Mouse (Mus musculus) heart, embryonic 12.5 days (tissue): ENCODE results near the gene Cdc25a. TPM values are rescaled to one million over a fixed set of nuclear protein-coding genes. Genes with fewer than 3 reads are reported as not detected.
A peak's percentile ranks its signal among the peaks of the same experiment; 100 is the strongest.

Experiments used
- ATAC-seq: fragments of 200-750 bp; cut with Nextera tagmentation; 2 replicates; pipeline ENCODE4 v1.8.0; 2017; ENCODE audit warnings: moderate TSS enrichment, moderate library complexity; ENCODE audit not compliant: insufficient number of reproducible peaks, low FRiP score
- H3K27ac ChIP-seq: fragments of 300-500 bp; sonication (generic); 2 replicates; pipeline ENCODE4 v1.5.1; 2016; ENCODE audit warnings: mild to moderate bottlenecking, moderate library complexity; ENCODE audit not compliant: poor library complexity, severe bottlenecking
- H3K27me3 ChIP-seq: fragments of 300-500 bp; sonication (generic); replicated peaks from 2 replicates; pipeline ENCODE4 v1.6.1; 2016; ENCODE audit warnings: mild to moderate bottlenecking, moderate library complexity
- H3K36me3 ChIP-seq: fragments of 300-500 bp; sonication (generic); 2 replicates; pipeline ENCODE4 v1.6.1; 2016; ENCODE audit warnings: mild to moderate bottlenecking, moderate library complexity
- H3K4me1 ChIP-seq: fragments of 300-500 bp; sonication (generic); replicated peaks from 2 replicates; pipeline ENCODE4 v1.6.1; 2016; ENCODE audit warnings: mild to moderate bottlenecking
- H3K4me2 ChIP-seq: fragments of 300-500 bp; sonication (generic); 2 replicates; pipeline ENCODE4 v1.6.1; 2016; ENCODE audit warnings: mild to moderate bottlenecking, moderate library complexity
- H3K4me3 ChIP-seq: fragments of 300-500 bp; sonication (generic); 2 replicates; pipeline ENCODE4 v1.5.1; 2016; ENCODE audit warnings: mild to moderate bottlenecking
- H3K9ac ChIP-seq: fragments of 300-500 bp; sonication (generic); 2 replicates; pipeline ENCODE4 v1.6.1; 2016; ENCODE audit warnings: mild to moderate bottlenecking, moderate library complexity
- H3K9me3 ChIP-seq: fragments of 300-500 bp; sonication (generic); replicated peaks from 2 replicates; pipeline ENCODE4 v1.6.1; 2016; ENCODE audit warnings: mild to moderate bottlenecking, moderate library complexity
- WGBS: fragments of 180-500 bp; shearing (Covaris S2); methylation state at CpG from one replicate; pipeline ENCODE4 v1.1.7; 2016; 5-methylcytosine and 5-hydroxymethylcytosine counted together
- polyA plus RNA-seq: library from polyadenylated mRNA; unstranded; fragments of >200 nt; fragmentation: Nextera tagmentation; extraction: Ambion mirVana; gene quantifications from 2 replicates; pipeline ENCODE4 v1.2.1, GENCODE M21; 2016

Gene Cdc25a
- 27.6 and 28.6 TPM in 2 replicates for polyA plus RNA-seq

DNA sequence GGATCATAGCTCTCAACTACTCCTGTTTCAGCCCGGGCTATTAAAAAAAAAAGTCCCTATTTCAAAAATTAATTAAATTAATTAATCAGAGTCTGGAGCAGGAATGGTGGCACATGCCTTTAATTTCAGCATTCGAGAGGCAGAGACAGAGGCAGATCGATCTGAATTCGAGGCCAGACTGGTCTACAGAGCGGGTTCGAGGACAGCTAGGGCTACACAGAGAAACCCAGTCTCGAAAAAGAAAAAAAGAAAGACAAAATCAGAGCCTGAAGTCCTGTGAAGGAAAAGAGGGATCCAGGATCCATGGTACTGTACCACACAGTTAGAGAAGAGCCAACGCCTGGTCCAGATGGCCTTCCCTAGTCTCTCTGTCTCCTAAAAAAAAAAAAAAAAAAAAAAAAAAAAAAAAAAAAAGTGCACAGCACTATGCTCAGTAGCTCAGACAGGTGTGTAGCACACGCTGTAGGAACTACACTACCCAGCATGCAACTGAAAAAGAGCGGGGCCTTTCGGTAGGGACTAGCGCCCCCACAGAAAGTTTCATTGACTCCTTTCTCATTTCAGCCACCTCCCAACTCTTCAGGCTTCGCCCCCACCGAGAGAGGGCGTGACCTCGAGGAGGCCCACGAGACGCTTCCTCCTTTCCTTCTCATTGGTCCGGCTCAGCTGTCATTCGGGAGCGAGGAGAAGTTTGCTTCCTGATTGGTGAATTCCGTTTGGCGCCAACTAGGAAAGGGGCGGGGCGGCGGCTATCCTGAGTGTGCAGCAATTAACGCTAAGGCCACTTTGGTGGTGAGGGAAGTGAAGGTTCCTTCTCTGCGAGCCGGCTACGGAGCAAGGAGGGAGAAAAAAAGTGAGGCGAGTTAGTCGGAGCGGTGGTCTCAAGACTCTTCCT lies at the start of gene Cdc25a:
Gene Cdc25a, plus strand, starts transcription at position 783 of the 895 bp plus-strand sequence.
- peak; percentile 92 for ATAC-seq

DNA sequence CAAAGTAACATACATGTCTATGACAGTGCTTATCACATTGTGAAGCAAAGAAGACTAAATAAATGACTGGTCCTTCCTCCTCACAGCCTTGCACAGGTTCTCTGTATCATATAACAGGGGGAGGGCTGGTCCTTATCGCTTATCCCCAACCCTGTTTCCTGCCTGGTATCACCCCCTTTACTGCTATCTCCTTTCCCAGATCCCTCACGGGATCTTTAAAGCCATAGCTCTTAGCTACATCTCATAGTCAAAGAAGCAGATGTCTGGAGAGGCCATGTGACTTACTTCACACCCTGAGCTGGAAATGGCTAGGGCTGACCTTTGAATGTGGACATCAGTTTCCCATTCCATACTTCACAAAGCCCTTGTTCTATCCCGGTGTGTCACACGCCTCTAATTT lies 49.6 kb upstream of the Cdc25a start:
- no peak for ATAC-seq
- WGBS, result 40% methylated on average over 4 of the region's 4 CpGs
- Histone ChIP-seq H3K4me2 (no peak overlapping the region), H3K4me3 (no peak overlapping the region), H3K9me3 (no peaks in the 10 kb centered on the region), H3K36me3 (peaks cover 10% of the 10 kb centered on the region), H3K4me1 (peaks cover 3% of the 10 kb centered on the region; the same call in 1 of the 2 replicates), H3K27ac (no peak overlapping the region), H3K9ac (no peak overlapping the region), H3K27me3 (no peaks in the 10 kb centered on the region)

More for the DNA sequence above, at the start of gene Cdc25a:
- H3K27ac ChIP-seq, result peak within 1 kb of the TSS; percentile 82
- H3K27me3 ChIP-seq, result no peaks in the 10 kb centered on the region
- peak within 1 kb of the TSS; percentile 91 for H3K4me2 ChIP-seq
- peak within 1 kb of the TSS; percentile 97 for H3K9ac ChIP-seq
- peaks cover 16% of the 10 kb centered on the region for H3K4me1 ChIP-seq
- peak within 1 kb of the TSS; percentile 98 for H3K4me3 ChIP-seq
- no peaks in the 10 kb centered on the region for H3K9me3 ChIP-seq
- 5% methylated on average over 33 of the region's 33 CpGs for WGBS
- H3K36me3 ChIP-seq, result peaks cover 26% of the 10 kb centered on the region

DNA sequence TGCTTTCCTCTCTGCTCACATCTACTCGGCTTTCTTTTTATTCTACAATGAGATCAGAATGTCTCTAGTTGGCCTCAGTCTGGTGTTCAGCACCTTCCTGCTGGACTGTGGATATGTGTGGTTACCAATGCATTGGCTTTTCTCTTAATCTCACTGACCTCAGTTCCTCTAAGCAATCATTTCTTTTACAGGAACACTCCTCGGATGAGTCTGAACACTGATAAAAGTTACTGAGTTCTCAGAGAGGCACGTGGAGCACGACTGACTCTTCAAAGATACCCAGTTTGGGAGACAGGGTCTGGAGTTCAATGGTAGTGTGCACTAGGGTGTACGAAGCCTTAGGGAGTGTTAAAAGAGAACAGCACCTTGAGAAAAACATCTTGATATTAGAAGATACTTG lies 49.2 kb upstream of the Cdc25a start:
- H3K4me1 ChIP-seq, result peaks cover 3% of the 10 kb centered on the region; the same call in 1 of the 2 replicates
- H3K4me2 ChIP-seq, result no peak overlapping the region
- H3K9me3 ChIP-seq, result no peaks in the 10 kb centered on the region
- no peak overlapping the region for H3K4me3 ChIP-seq
- H3K9ac ChIP-seq, result no peak overlapping the region
- H3K27me3 ChIP-seq, result no peaks in the 10 kb centered on the region
- ATAC-seq, result no peak
- peaks cover 10% of the 10 kb centered on the region for H3K36me3 ChIP-seq
- WGBS, result 47% methylated on average over 5 of the region's 5 CpGs
- no peak overlapping the region for H3K27ac ChIP-seq

DNA sequence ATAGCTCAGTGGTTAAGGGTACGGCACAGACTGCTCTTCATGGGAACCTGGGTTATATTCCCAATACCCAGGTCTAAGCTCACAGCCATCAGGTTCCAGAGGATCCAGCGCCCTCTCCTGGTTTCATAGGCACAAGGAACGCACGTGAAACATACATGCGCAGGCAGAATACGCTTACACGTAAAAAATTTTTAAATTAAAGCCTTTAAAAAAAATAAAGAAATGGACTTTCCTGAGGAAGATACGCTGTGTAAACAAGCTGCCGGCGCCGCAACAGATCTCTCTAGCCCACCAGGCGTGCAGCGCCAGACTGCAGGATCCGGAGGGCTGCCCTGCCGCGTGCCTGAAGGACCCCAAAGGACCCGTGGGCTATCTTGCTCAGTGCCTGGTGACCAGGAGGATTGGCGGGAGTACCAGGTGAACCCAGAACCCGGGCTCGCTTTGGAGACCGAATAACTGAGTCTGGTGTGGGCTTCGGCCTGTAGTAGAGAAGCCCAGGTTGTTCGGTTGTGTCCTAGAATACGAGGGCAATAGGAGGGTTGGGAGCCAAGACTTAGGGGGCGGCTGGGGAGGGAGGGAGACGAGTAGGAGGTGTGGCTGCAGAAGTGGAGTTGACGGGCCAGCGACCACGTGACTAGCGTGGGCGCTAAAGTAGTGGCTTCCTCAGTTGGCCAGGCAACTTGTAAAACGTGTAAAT lies 42.8 kb upstream of the Cdc25a start, which contains the start of gene Nme6:
Gene Nme6, plus strand, starts transcription at position 359 of the 697 bp plus-strand sequence.
- WGBS, result under 1% methylated on average over 32 of the region's 32 CpGs
- H3K4me3 ChIP-seq, result peak within 1 kb of the TSS; percentile 52
- peaks cover 7% of the 10 kb centered on the region for H3K4me1 ChIP-seq
- peaks cover 27% of the 10 kb centered on the region for H3K36me3 ChIP-seq
- H3K27me3 ChIP-seq, result no peaks in the 10 kb centered on the region
- H3K9me3 ChIP-seq, result no peaks in the 10 kb centered on the region
- ATAC-seq, result peak; percentile 95
- peak within 1 kb of the TSS; percentile 13; the same call in 1 of the 2 replicates for H3K27ac ChIP-seq
- H3K9ac ChIP-seq, result peak within 1 kb of the TSS; percentile 75
- peak within 1 kb of the TSS; percentile 91 for H3K4me2 ChIP-seq

DNA sequence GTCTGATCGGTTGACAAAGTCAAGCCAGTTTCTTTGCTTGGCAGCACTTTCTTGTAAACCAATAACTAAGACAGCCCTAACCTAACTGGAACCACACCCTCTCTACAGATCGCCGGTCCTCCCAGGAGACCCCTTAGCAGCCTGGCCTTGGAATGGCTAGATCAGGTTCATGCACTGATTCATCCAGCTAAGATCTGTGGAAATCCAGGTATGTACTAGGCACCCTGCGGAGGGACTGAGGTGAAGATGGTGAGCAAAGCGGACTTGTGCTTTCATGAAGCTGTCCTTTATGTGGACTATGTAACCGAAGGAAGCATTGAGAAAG lies 42.3 kb upstream of the Cdc25a start:
- peak; percentile 60 for ATAC-seq
- Histone ChIP-seq H3K27ac (no peak overlapping the region), H3K9ac (peak overlapping the region; percentile 75), H3K27me3 (no peaks in the 10 kb centered on the region), H3K4me2 (peak overlapping the region; percentile 91), H3K9me3 (no peaks in the 10 kb centered on the region), H3K4me3 (peak overlapping the region; percentile 52), H3K4me1 (peaks cover 7% of the 10 kb centered on the region), H3K36me3 (peaks cover 32% of the 10 kb centered on the region)
- WGBS, result 9% methylated on average over 6 of the region's 6 CpGs

DNA sequence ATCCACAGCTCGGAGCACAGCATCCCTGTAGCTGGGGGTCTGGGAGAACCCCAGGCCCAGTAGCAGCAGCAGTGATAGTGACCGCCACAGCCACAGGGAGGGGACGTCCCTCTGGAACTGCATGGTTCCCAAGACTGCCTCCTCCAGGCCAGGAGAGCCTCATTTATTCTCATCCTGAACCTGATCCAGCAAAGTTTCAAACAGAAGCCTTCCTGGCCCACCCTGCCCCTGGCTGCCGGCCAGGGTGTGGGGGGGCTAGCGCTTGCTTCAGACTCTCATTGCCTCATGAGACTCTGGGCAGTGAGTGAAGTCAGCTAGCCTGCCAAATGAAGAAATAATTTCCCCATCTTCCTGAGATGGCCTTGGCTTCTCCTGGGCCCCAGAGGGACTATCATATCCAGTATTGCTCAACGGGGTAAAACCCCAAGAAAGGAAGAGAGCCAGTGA lies 26.0 kb upstream of the Cdc25a start, which contains the start of gene Camp:
Gene Camp, minus strand, starts transcription at position 306 of the 447 bp plus-strand sequence.
- no peak within 1 kb of the TSS for H3K27ac ChIP-seq
- H3K4me2 ChIP-seq, result no peak within 1 kb of the TSS
- H3K36me3 ChIP-seq, result peaks cover 7% of the 10 kb centered on the region
- no peak within 1 kb of the TSS for H3K4me3 ChIP-seq
- ATAC-seq, result 0 out of 2 replicates have a peak, but pooled peaks have one; percentile 26
- no peaks in the 10 kb centered on the region for H3K27me3 ChIP-seq
- WGBS, result 59% methylated on average over 6 of the region's 6 CpGs
- peaks cover 4% of the 10 kb centered on the region; the same call in 1 of the 2 replicates for H3K4me1 ChIP-seq
- no peak within 1 kb of the TSS for H3K9ac ChIP-seq
- no peaks in the 10 kb centered on the region for H3K9me3 ChIP-seq

DNA sequence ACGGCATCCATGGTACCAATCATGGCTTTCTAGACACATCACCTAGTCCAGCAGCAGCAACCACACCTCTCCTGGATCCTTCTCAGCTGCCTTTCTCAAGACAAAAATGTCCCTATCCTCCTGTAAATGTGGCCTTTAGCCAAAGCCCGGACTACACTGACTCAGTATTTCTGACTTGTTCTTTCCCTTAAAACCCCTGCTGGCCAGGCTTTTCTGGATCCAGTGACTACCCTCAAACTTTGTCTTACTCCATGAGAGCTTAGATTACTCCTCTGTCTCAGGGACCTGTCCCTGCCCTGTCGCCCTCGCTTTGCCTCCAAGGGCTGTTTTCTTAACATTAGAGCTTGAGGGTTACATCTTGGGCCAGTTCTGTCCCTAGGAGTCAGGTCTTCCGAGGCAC lies 25.3 kb upstream of the Cdc25a start:
- no peak for ATAC-seq
- Histone ChIP-seq H3K9me3 (no peaks in the 10 kb centered on the region), H3K9ac (no peak overlapping the region), H3K4me3 (no peak overlapping the region), H3K36me3 (peaks cover 6% of the 10 kb centered on the region), H3K27me3 (no peaks in the 10 kb centered on the region), H3K4me2 (no peak overlapping the region), H3K27ac (no peak overlapping the region), H3K4me1 (peaks cover 4% of the 10 kb centered on the region; the same call in 1 of the 2 replicates)
- 82% methylated on average over 5 of the region's 5 CpGs for WGBS

DNA sequence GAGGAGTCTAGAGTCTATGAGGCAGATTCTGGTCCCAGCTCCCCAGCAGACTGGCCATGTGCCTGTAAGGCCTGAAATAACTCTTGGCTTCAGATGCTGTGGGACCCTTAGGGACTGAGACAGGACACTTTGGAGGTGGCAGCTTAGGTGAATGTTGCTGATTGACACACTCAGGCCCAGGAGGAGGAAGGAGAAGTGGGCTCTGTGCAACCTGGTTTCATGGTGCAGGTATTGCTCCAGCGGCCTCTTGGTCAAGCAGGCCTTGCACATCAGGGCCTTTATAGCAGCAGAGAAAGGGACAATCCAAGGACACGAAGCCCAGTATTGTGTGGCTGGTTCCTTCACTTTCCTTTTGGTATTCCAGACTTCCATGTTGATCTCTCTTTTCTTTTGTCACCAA lies 21.0 kb upstream of the Cdc25a start:
- no peak overlapping the region for H3K27ac ChIP-seq
- H3K36me3 ChIP-seq, result no peaks in the 10 kb centered on the region
- peaks cover 2% of the 10 kb centered on the region; the same call in 1 of the 2 replicates for H3K4me1 ChIP-seq
- H3K9me3 ChIP-seq, result no peaks in the 10 kb centered on the region
- no peak overlapping the region for H3K4me2 ChIP-seq
- ATAC-seq, result no peak
- 82% methylated on average over 2 of the region's 2 CpGs for WGBS
- no peaks in the 10 kb centered on the region for H3K27me3 ChIP-seq
- H3K4me3 ChIP-seq, result no peak overlapping the region
- H3K9ac ChIP-seq, result no peak overlapping the region

DNA sequence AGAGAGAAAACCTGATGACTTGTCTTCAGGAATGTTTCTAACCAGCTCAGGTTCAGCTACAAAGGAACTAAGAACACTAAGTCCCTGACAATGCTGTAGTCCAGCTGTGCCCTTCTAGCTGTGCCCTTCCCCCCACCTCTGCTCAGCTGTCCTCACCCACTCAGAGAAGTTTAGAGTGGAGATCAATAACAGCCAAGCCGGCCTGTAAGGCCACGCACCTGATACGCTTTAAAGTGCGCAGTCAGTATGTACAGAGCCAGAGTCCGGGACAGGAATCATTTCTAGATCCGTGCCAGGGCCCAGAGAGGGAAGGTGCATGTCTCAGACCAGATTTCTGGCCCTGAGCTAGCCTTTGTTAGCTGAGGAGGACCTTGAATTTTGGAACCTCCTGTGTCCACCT lies 19.4 kb upstream of the Cdc25a start:
- WGBS, result 68% methylated on average over 6 of the region's 6 CpGs
- H3K27ac ChIP-seq, result no peak overlapping the region
- H3K9me3 ChIP-seq, result no peaks in the 10 kb centered on the region
- no peaks in the 10 kb centered on the region for H3K36me3 ChIP-seq
- no peak overlapping the region for H3K4me2 ChIP-seq
- no peak for ATAC-seq
- H3K4me3 ChIP-seq, result no peak overlapping the region
- H3K9ac ChIP-seq, result no peak overlapping the region
- H3K4me1 ChIP-seq, result no peaks in the 10 kb centered on the region
- H3K27me3 ChIP-seq, result no peaks in the 10 kb centered on the region

DNA sequence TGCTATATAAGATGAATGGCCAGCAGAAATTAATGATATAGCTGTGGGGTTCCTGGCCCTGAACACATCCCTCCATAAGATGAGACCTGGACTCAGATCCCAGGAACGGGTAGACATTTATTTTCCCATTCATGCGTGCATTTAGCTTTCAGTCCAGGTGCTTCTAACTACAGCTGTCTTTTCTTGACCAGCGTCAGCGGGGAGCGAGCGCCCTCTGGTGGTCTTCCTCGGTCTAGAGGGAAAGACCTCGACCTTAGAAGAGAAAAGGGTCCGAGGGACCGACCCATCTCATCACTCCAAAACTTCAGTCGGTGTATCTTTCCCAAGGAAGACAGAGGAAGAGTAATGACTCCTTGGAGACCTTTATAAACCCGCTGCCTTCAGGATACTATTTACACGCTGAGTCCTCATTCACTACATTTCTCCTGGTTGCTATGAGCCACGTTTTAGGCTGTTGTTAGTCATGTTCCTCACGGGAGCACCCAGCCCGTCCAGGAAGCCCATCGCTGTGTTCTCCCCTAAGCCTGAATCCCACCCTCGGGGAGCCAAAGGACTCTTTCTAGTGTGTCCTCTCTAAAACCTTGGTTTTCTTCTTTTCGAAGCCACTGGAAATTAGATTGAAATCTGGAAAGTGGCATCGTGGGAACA lies 12.9 kb upstream of the Cdc25a start:
- ATAC-seq, result no peak; the same call in 1 of the 2 replicates
- 14% methylated on average over 20 of the region's 20 CpGs for WGBS
- Histone ChIP-seq H3K9ac (0 out of 2 replicates have a peak overlapping the region, but pooled peaks have one; percentile 15), H3K4me2 (peak overlapping the region; percentile 57), H3K27ac (no peak overlapping the region), H3K4me1 (0 out of 2 replicates have a peak, but pooled peaks cover 8% of the 10 kb centered on the region), H3K27me3 (no peaks in the 10 kb centered on the region), H3K4me3 (peak overlapping the region; percentile 19; the same call in 1 of the 2 replicates), H3K36me3 (no peaks in the 10 kb centered on the region), H3K9me3 (no peaks in the 10 kb centered on the region)
